Comparison of ENCODE assay signal across 8 mouse cellular contexts in genomic region chr4:155222841-155223593, GRCm38 (mm10). TPM values are rescaled to one million over a fixed set of nuclear protein-coding genes. Genes with fewer than 3 reads are reported as not detected.
DNase-seq lines count a peak whose midpoint lies in the region; ATAC-seq lines count a peak whose summit lies in the region.

No protein-coding gene starts in this region.

- peak overlapping the region; percentile 68 for H3K4me3 ChIP-seq in hindbrain, embryonic 16.5 days (ENCODE audit: low read length)
- H3K4me3 ChIP-seq in macrophage (ENCODE audit: inconsistent target): peak overlapping the region; percentile 17; the same call in 1 of the 2 replicates

- peak overlapping the region; percentile 96 for H3K27ac ChIP-seq in hindbrain, embryonic 16.5 days (ENCODE audit: low read depth, low read length)
- H3K27ac ChIP-seq in macrophage: peak overlapping the region; percentile 80

- H3K36me3 ChIP-seq in hindbrain, embryonic 16.5 days (ENCODE audit: control insufficient read depth, insufficient read depth, low read length): no peaks in the 10 kb centered on the region
- H3K36me3 ChIP-seq in macrophage (ENCODE audit: inconsistent target): no peaks in the 10 kb centered on the region

- peak overlapping the region; percentile 98 for H3K4me2 ChIP-seq in hindbrain, embryonic 16.5 days (ENCODE audit: low read length)

- WGBS in hindbrain, embryonic 16.5 days: under 1% methylated on average over 55 of the region's 116 CpGs
- under 1% methylated on average over 82 of the region's 116 CpGs for WGBS in macrophage (ENCODE audit: missing documents)

- no peaks in the 10 kb centered on the region for H3K9me3 ChIP-seq in hindbrain, embryonic 16.5 days (ENCODE audit: control insufficient read depth, low read length)

- no peaks in the 10 kb centered on the region for H3K27me3 ChIP-seq in hindbrain, embryonic 16.5 days (replicated peaks; ENCODE audit: control insufficient read depth, insufficient read depth, low read length)

- peaks cover 41% of the 10 kb centered on the region for H3K79me2 ChIP-seq in macrophage (ENCODE audit: inconsistent target)

- peak; percentile 100 for ATAC-seq in hindbrain, embryonic 16.5 days

- DNase-seq in R1 (ENCODE audit: low read depth, low spot score): peak; percentile 91
- peak; percentile 100 for DNase-seq in cerebellum, postnatal 25 days
- DNase-seq in frontal cortex, postnatal 36 days (ENCODE audit: low spot score in 2 of 2): peak; percentile 99
- peak; percentile 99 for DNase-seq in left cerebral cortex, adult 18-20 months (ENCODE audit: low spot score in 2 of 2)
- DNase-seq in right cerebral cortex, adult 18-20 months: peak; percentile 98
- peak; percentile 99 for DNase-seq in urinary bladder, postnatal 10 days (ENCODE audit: low spot score)

- peaks cover 32% of the 10 kb centered on the region for H3K4me1 ChIP-seq in hindbrain, embryonic 16.5 days (ENCODE audit: control insufficient read depth, insufficient read depth, low read depth, low read length)

- peak overlapping the region; percentile 93 for H3K9ac ChIP-seq in hindbrain, embryonic 16.5 days (ENCODE audit: low read depth, low read length)

RNA-seq across cellular contexts. Expression of gene Ski, which starts 0.6 kb away (rescaled TPM):
- polyA plus RNA-seq in hindbrain, embryonic 16.5 days (2015; fragmentation: Nextera tagmentation; extraction: Ambion mirVana): 11.1 TPM in 2 replicates
- 100 to 1,000 TPM; 115 to 128 TPM for total RNA-seq in left cerebral cortex, adult 18-20 months (2021)
- 10 to 100 TPM; 17.1 to 57.4 (median 34.0) TPM for total RNA-seq in macrophage (2018; cell fraction: chromatin; rRNA removed)
- total RNA-seq in macrophage (2018; cell fraction: cytosol; rRNA removed): 10 to 100 TPM; 23.8 to 66.1 (median 41.1) TPM
- total RNA-seq in macrophage (2018; cell fraction: nucleus; rRNA removed): 10 to 100 TPM; 24.7 to 87.0 (median 49.1) TPM
- 39.6 to 44.6 TPM (median 40.4 TPM) in 3 replicates for polyA plus RNA-seq in macrophage (2018)

RNA-seq across cellular contexts. Expression of gene Faap20, which starts 26.6 kb away (rescaled TPM):
- polyA plus RNA-seq in hindbrain, embryonic 16.5 days (2015; fragmentation: Nextera tagmentation; extraction: Ambion mirVana): 72.1 and 72.5 TPM in 2 replicates
- 10 to 100 TPM; 28.0 to 29.5 TPM for total RNA-seq in left cerebral cortex, adult 18-20 months (2021)
- total RNA-seq in macrophage (2018; cell fraction: chromatin; rRNA removed): 10 to 100 TPM in 14 of 26 experiments, 1 to 10 TPM in 12; 3.1 to 24.2 (median 10.2) TPM
- total RNA-seq in macrophage (2018; cell fraction: cytosol; rRNA removed): 10 to 100 TPM; 18.2 to 31.7 (median 26.4) TPM
- total RNA-seq in macrophage (2018; cell fraction: nucleus; rRNA removed): 10 to 100 TPM in 25 of 26 experiments, 1 to 10 TPM in 1; 8.5 to 34.7 (median 19.5) TPM
- polyA plus RNA-seq in macrophage (2018): 10.5 to 23.7 TPM (median 21.3 TPM) in 3 replicates

Comparison
In these comparisons a context has a peak if more than half of its experiments do, and no peak if none do; other contexts are left out.
1. Peak in every context shown above with its lines: DNase-seq, ATAC-seq, H3K4me3 ChIP-seq and H3K27ac ChIP-seq.